Mouse (Mus musculus): ENCODE results near the gene Arnt2. TPM values are rescaled to one million over a fixed set of nuclear protein-coding genes. Genes with fewer than 3 reads are reported as not detected.

Gene Arnt2
- polyA plus RNA-seq, 1 experiment from 2014 or later, result 27.9 TPM

- H3K27me3 ChIP-seq (ENCODE audit: poor library complexity, severe bottlenecking), result no peaks in the 10 kb centered on the region
- WGBS, result 61% methylated on average over 1 of the region's 1 CpGs
- peaks cover 46% of the 10 kb centered on the region for H3K36me3 ChIP-seq (replicated peaks)
- peaks cover 18% of the 10 kb centered on the region for H3K4me1 ChIP-seq
- no peaks in the 10 kb centered on the region for H3K9me3 ChIP-seq
- no peak overlapping the region for H3K4me3 ChIP-seq
- DNase-seq (ENCODE audit: extremely low spot score, low spot score), result no peak
- no peak overlapping the region for H3K27ac ChIP-seq
Measured at GRCm38 (mm10) chr7:84358426-84358825, 51.5 kb downstream of the Arnt2 start.

DNA sequence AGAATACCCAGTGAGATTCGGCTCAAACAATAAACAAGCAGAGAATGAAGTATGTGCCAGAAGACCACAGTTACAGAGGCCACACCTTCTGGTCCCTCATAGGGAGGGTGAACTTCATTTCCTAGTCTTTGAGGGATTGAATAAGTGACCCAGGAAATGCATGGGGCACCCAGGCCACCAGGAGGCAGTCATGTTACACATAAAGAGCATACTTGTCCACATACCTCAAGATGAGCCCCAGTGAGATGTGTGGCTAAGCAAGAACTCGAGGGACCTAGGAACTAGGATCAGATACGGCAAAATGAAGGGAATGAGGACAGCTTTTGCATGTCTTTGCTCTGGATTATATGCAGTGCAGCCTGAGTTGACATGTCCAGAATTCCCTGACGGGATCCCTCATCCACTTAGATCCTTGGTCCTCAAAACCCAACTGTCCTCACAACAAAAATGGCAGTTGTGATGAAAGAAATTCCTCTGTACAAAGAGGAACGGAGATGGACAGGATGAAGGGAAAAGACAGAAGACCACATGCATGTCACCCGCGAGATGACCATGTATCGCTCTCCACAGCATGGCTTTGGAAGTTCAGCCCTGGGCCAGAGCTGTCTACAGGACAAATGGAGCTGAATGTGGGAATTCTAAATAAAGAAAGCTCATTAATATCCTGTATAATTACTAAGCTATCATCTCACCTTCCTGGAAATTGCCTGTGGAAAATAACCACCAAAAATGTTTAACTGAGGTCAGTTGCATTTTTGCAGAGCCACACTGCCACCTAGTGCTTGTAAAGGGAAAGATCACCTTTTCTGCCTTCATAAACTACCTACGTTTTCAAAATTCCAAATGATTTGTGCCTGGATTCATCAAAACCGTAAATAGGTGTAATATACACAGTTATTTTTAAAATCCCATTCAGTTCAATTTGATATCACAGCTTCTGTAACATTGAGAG is 54.1 kb downstream of the Arnt2 start:
- Histone ChIP-seq H3K27ac (no peak overlapping the region), H3K27me3 (ENCODE audit: poor library complexity, severe bottlenecking) (no peaks in the 10 kb centered on the region), H3K9me3 (no peaks in the 10 kb centered on the region), H3K4me3 (no peak overlapping the region), H3K4me1 (no peaks in the 10 kb centered on the region), H3K36me3 (replicated peaks) (peaks cover 59% of the 10 kb centered on the region)
- WGBS, result 81% methylated on average over 10 of the region's 10 CpGs
- DNase-seq (ENCODE audit: extremely low spot score, low spot score), result no peak

DNA sequence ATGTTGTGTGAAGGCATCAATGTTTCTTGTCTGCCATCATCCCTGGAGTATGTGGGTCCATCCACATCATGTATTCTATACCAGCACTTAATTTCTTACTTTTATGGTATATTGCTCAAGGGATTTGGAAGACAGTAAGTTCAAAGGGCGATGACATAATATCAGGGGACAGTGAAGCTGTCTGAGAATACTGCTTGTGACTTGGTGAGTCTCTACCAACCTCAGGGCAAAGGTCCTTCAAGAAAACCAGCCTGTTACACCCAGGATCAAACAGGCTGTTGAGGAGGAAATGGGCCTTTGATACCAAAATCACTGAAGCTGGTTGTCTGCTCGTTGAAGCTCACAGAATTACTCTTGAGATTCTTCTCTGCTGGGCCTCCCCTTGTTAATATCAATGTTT is 55.1 kb downstream of the Arnt2 start:
- H3K9me3 ChIP-seq, result no peaks in the 10 kb centered on the region
- H3K27me3 ChIP-seq (ENCODE audit: poor library complexity, severe bottlenecking), result no peaks in the 10 kb centered on the region
- peaks cover 53% of the 10 kb centered on the region for H3K36me3 ChIP-seq (replicated peaks)
- DNase-seq (ENCODE audit: extremely low spot score, low spot score), result no peak
- H3K27ac ChIP-seq, result no peak overlapping the region
- H3K4me3 ChIP-seq, result no peak overlapping the region
- H3K4me1 ChIP-seq, result no peaks in the 10 kb centered on the region
- whole genome bisulfite sequencing, result 89% methylated on average over 2 of the region's 2 CpGs

GRCm38 (mm10) chr7:84350529-84350928 is 59.4 kb downstream of the Arnt2 start:
- Histone ChIP-seq H3K9me3 (no peaks in the 10 kb centered on the region), H3K36me3 (replicated peaks) (peaks cover 77% of the 10 kb centered on the region), H3K27me3 (ENCODE audit: poor library complexity, severe bottlenecking) (no peaks in the 10 kb centered on the region), H3K27ac (no peak overlapping the region), H3K4me3 (no peak overlapping the region), H3K4me1 (no peaks in the 10 kb centered on the region)
- DNase-seq (ENCODE audit: extremely low spot score, low spot score), result no peak

GRCm38 (mm10) chr7:84349976-84350375 is 60.0 kb downstream of the Arnt2 start:
- Histone ChIP-seq H3K36me3 (replicated peaks) (peaks cover 79% of the 10 kb centered on the region), H3K27ac (no peak overlapping the region), H3K4me3 (no peak overlapping the region), H3K4me1 (no peaks in the 10 kb centered on the region), H3K27me3 (ENCODE audit: poor library complexity, severe bottlenecking) (no peaks in the 10 kb centered on the region), H3K9me3 (no peaks in the 10 kb centered on the region; the same call in 1 of the 2 replicates)
- no peak for DNase-seq (ENCODE audit: extremely low spot score, low spot score)
- whole genome bisulfite sequencing, result 81% methylated on average over 2 of the region's 2 CpGs

- no peaks in the 10 kb centered on the region for H3K27me3 ChIP-seq (ENCODE audit: poor library complexity, severe bottlenecking)
- peaks cover 11% of the 10 kb centered on the region for H3K9me3 ChIP-seq
- H3K4me1 ChIP-seq, result no peaks in the 10 kb centered on the region
- WGBS, result 92% methylated on average over 9 of the region's 9 CpGs
- H3K27ac ChIP-seq, result no peak overlapping the region
- DNase-seq (ENCODE audit: extremely low spot score, low spot score), result no peak
- peaks cover 89% of the 10 kb centered on the region for H3K36me3 ChIP-seq (replicated peaks)
- no peak overlapping the region for H3K4me3 ChIP-seq
Measured at GRCm38 (mm10) chr7:84348145-84348911, 61.6 kb downstream of the Arnt2 start.

GRCm38 (mm10) chr7:84343160-84343559 is 66.8 kb downstream of the Arnt2 start:
- DNase-seq (ENCODE audit: extremely low spot score, low spot score), result no peak
- 94% methylated on average over 3 of the region's 3 CpGs for WGBS
- Histone ChIP-seq H3K27me3 (ENCODE audit: poor library complexity, severe bottlenecking) (no peaks in the 10 kb centered on the region), H3K4me1 (no peaks in the 10 kb centered on the region), H3K36me3 (replicated peaks) (peaks cover 93% of the 10 kb centered on the region), H3K27ac (no peak overlapping the region), H3K9me3 (peaks cover 14% of the 10 kb centered on the region), H3K4me3 (no peak overlapping the region)

- no peak overlapping the region for H3K27ac ChIP-seq
- H3K9me3 ChIP-seq, result peaks cover 14% of the 10 kb centered on the region
- 82% methylated on average over 1 of the region's 1 CpGs for WGBS
- DNase-seq (ENCODE audit: extremely low spot score, low spot score), result no peak
- no peak overlapping the region for H3K4me3 ChIP-seq
- H3K36me3 ChIP-seq (replicated peaks), result peaks cover 80% of the 10 kb centered on the region
- no peaks in the 10 kb centered on the region for H3K27me3 ChIP-seq (ENCODE audit: poor library complexity, severe bottlenecking)
- no peaks in the 10 kb centered on the region for H3K4me1 ChIP-seq
Measured at GRCm38 (mm10) chr7:84341001-84341400, 69.0 kb downstream of the Arnt2 start.

- H3K4me1 ChIP-seq, result no peaks in the 10 kb centered on the region
- no peak overlapping the region for H3K4me3 ChIP-seq
- no peak for DNase-seq (ENCODE audit: extremely low spot score, low spot score)
- peaks cover 11% of the 10 kb centered on the region for H3K9me3 ChIP-seq
- WGBS, result 76% methylated on average over 1 of the region's 1 CpGs
- no peak overlapping the region for H3K27ac ChIP-seq
- peaks cover 67% of the 10 kb centered on the region for H3K36me3 ChIP-seq (replicated peaks)
- H3K27me3 ChIP-seq (ENCODE audit: poor library complexity, severe bottlenecking), result no peaks in the 10 kb centered on the region
Measured at GRCm38 (mm10) chr7:84339186-84339585, 70.8 kb downstream of the Arnt2 start.

DNA sequence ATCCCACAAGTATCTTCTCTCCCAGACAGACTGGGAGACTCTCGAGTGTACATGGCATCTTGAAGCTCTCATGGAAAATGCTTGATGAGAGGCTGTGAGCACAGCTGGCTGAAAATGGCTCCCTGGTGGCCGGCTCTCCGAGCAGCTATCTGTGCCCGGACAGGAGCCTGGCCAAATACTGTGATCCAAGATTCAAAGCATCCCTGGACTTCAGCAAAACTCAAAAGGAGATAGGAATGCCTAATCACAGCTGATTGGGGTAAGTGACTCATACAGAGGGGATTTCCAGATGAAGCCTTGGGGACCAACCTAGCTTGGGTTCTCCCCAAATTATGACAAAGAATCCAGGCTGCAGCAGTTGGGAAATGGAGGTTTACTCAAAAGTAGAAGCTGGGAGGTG is 72.2 kb downstream of the Arnt2 start:
- Histone ChIP-seq H3K9me3 (no peaks in the 10 kb centered on the region), H3K27ac (no peak overlapping the region), H3K4me1 (peaks cover 8% of the 10 kb centered on the region; the same call in 1 of the 2 replicates), H3K36me3 (replicated peaks) (peaks cover 64% of the 10 kb centered on the region), H3K27me3 (ENCODE audit: poor library complexity, severe bottlenecking) (no peaks in the 10 kb centered on the region), H3K4me3 (no peak overlapping the region)
- DNase-seq (ENCODE audit: extremely low spot score, low spot score), result no peak
- WGBS, result 89% methylated on average over 4 of the region's 4 CpGs

- DNase-seq (ENCODE audit: extremely low spot score, low spot score), result no peak
- Histone ChIP-seq H3K4me1 (peaks cover 12% of the 10 kb centered on the region; the same call in 1 of the 2 replicates), H3K9me3 (no peaks in the 10 kb centered on the region), H3K36me3 (replicated peaks) (peaks cover 61% of the 10 kb centered on the region), H3K27ac (no peak overlapping the region), H3K4me3 (no peak overlapping the region), H3K27me3 (ENCODE audit: poor library complexity, severe bottlenecking) (no peaks in the 10 kb centered on the region)
- WGBS, result 88% methylated on average over 4 of the region's 4 CpGs
Measured at GRCm38 (mm10) chr7:84336907-84337306, 73.1 kb downstream of the Arnt2 start.

DNA sequence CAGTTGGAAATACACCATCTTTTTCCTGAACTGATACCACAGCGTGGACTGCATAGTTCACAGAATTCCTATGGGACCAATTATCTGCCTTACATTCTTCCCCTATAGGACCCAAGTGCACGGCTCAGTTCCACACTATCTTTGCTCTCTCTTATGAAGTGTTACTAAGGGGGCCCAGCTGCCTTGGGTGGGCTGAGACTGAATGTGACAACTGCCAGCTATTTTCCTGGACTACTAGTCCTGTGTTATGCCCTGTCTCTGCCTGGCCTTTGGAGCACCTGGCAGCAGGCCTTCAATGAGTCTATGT is 73.4 kb downstream of the Arnt2 start:
- Histone ChIP-seq H3K27ac (no peak overlapping the region), H3K36me3 (replicated peaks) (peaks cover 60% of the 10 kb centered on the region), H3K4me1 (peaks cover 12% of the 10 kb centered on the region; the same call in 1 of the 2 replicates), H3K9me3 (no peaks in the 10 kb centered on the region), H3K4me3 (no peak overlapping the region), H3K27me3 (ENCODE audit: poor library complexity, severe bottlenecking) (no peaks in the 10 kb centered on the region)
- DNase-seq (ENCODE audit: extremely low spot score, low spot score), result no peak
- WGBS, result 83% methylated on average over 2 of the region's 2 CpGs

All from forebrain, embryonic 10.5 days (tissue).